Mouse (Mus musculus) layer of hippocampus, postnatal 14 days (tissue): ENCODE measurements around the gene Cavin3. TPM values are rescaled to one million over a fixed set of nuclear protein-coding genes. Genes with fewer than 3 reads are reported as not detected.

Experiments used
- DNase-seq, 2 experiments: peaks; one replicate each; pipeline ENCODE4 v3.0.0; 2021 to 2022; ENCODE audit warnings: low spot score in 2 of 2, mixed read lengths in 1 of 2
- long read RNA-seq, 2 experiments: library from polyadenylated mRNA; stranded (forward); transcript quantifications; one replicate each; pipeline ENCODE4 v2.0.0; 2021
- total RNA-seq, 2 experiments: library from RNA; stranded (reverse); gene quantifications; 2 replicates each; pipeline ENCODE4 v1.2.3; 2021

The Cavin3 gene
- total RNA-seq: 10 to 100 TPM; 13.8 to 14.1 TPM
- long read RNA-seq, experiment 1, transcript Cavin3-201 (2 exons, 1,662 nt): major isoform, 27 of 27 reads
- long read RNA-seq, experiment 1, partial matches to known transcripts: 0 of 27 reads
- long read RNA-seq, experiment 1, other reads (novel, unspliced or antisense): 0 of 27 reads
- long read RNA-seq, experiment 2, transcript Cavin3-201 (2 exons, 1,662 nt): major isoform, 55 of 55 reads
- long read RNA-seq, experiment 2, partial matches to known transcripts: 0 of 55 reads
- long read RNA-seq, experiment 2, other reads (novel, unspliced or antisense): 0 of 55 reads

- DNase-seq: peak; percentile 57 to 65
These were observed at the start of gene Cavin3 for GRCm38 (mm10) chr7:105481505-105482411. Gene Cavin3 (minus strand): TSS chr7:105482300.

- no peak for DNase-seq
These were observed 46.0 kb upstream of the Cavin3 start for GRCm38 (mm10) chr7:105528094-105528493.

- peak; percentile 36 to 45 for DNase-seq
These were observed 45.3 kb upstream of the Cavin3 start for GRCm38 (mm10) chr7:105527306-105527937.

- DNase-seq: no peak
These were observed 42.1 kb upstream of the Cavin3 start for GRCm38 (mm10) chr7:105524222-105524621.

- DNase-seq: no peak
These were observed 38.1 kb upstream of the Cavin3 start for GRCm38 (mm10) chr7:105520201-105520600.

GRCm38 (mm10) chr7:105519771-105520170, 37.7 kb upstream of the Cavin3 start:
- DNase-seq: no peak

GRCm38 (mm10) chr7:105519336-105519735, 37.2 kb upstream of the Cavin3 start:
- no peak for DNase-seq

GRCm38 (mm10) chr7:105516669-105517360, 34.7 kb upstream of the Cavin3 start:
- DNase-seq: no peak

- DNase-seq: peak; percentile 47 to 49
These were observed 33.1 kb upstream of the Cavin3 start for GRCm38 (mm10) chr7:105515178-105515577.

GRCm38 (mm10) chr7:105514561-105514960, 32.5 kb upstream of the Cavin3 start:
- no peak for DNase-seq

- no peak for DNase-seq
These were observed 31.8 kb upstream of the Cavin3 start for GRCm38 (mm10) chr7:105513845-105514291.

- no peak for DNase-seq
These were observed 28.0 kb upstream of the Cavin3 start for GRCm38 (mm10) chr7:105510143-105510542.

- no peak for DNase-seq
These were observed 25.2 kb upstream of the Cavin3 start for GRCm38 (mm10) chr7:105507257-105507656.

GRCm38 (mm10) chr7:105501984-105502383, 19.9 kb upstream of the Cavin3 start:
- DNase-seq: no peak

GRCm38 (mm10) chr7:105499676-105500075, 17.6 kb upstream of the Cavin3 start:
- no peak for DNase-seq

GRCm38 (mm10) chr7:105498854-105499492, 16.9 kb upstream of the Cavin3 start:
- no peak for DNase-seq

- no peak for DNase-seq
These were observed 15.8 kb upstream of the Cavin3 start for GRCm38 (mm10) chr7:105497881-105498280.

- peak in 1 of 2 experiments; percentile 67 for DNase-seq
These were observed 5.2 kb upstream of the Cavin3 start for GRCm38 (mm10) chr7:105487104-105487876.

- DNase-seq: no peak
These were observed 2.9 kb upstream of the Cavin3 start for GRCm38 (mm10) chr7:105485029-105485428.

- DNase-seq: no peak
These were observed 326 bp upstream of the Cavin3 start for GRCm38 (mm10) chr7:105482426-105482825.
